Mouse (Mus musculus): ENCODE results near the gene Ackr3.

GRCm38 (mm10) chr1:90231591-90232490 is 28.1 kb downstream of the Ackr3 start:
- TF ChIP-seq CTCF (IDR thresholded peaks at IDR 0.05; ENCODE audit: low read depth) (no peak), EP300 (optimal IDR thresholded peaks at IDR 0.05) (no peak)
